Mouse (Mus musculus) C2C12 (cell line): ENCODE results near the gene Pex5.

Experiments
- CTCF ChIP-seq: IDR thresholded peaks from one replicate; pipeline ENCODE4 v1.5.1; 2011; ENCODE audit not compliant: control insufficient read depth, insufficient read depth, insufficient read length
- MAX ChIP-seq: IDR thresholded peaks from one replicate; pipeline ENCODE4 v1.6.1; 2011; ENCODE audit warnings: mild to moderate bottlenecking, control low read depth

GRCm38 (mm10) chr6:124358953-124359352, 55.9 kb downstream of the Pex5 start:
- no peak for TF ChIP-seq MAX
- TF ChIP-seq CTCF: no peak
